Mouse (Mus musculus) E14TG2a.4 (cell line): ENCODE results near the gene Skil.

Experiments
- H3K27me3 ChIP-seq: 2 replicates; pipeline ENCODE4 v1.6.1; 2014; ENCODE audit warnings: low read length, control low read depth; ENCODE audit not compliant: insufficient read depth
- H3K36me3 ChIP-seq: 2 replicates; pipeline ENCODE4 v1.6.1; 2014; ENCODE audit warnings: low read length, control low read depth; ENCODE audit not compliant: insufficient read depth
- H3K4me1 ChIP-seq: replicated peaks from 2 replicates; pipeline ENCODE4 v1.6.1; 2014; ENCODE audit warnings: low read depth, low read length, control low read depth
- H3K4me3 ChIP-seq: replicated peaks from 2 replicates; pipeline ENCODE4 v1.5.1; 2014; ENCODE audit warnings: mild to moderate bottlenecking, low read length
- H3K9me3 ChIP-seq: 2 replicates; pipeline ENCODE4 v1.6.1; 2014; ENCODE audit warnings: low read length, control low read depth
- CTCF ChIP-seq: conservative IDR thresholded peaks from 2 replicates; pipeline ENCODE4 v1.5.1; 2014; ENCODE audit warnings: low read length
- NANOG ChIP-seq: IDR thresholded peaks from 2 replicates; pipeline ENCODE4 v1.6.1; 2014; ENCODE audit warnings: borderline replicate concordance, low read length, mixed read lengths
- POU5F1 ChIP-seq: IDR thresholded peaks from 2 replicates; pipeline ENCODE4 v1.6.1; 2014; ENCODE audit warnings: low read length, borderline replicate concordance

The Skil gene

DNA sequence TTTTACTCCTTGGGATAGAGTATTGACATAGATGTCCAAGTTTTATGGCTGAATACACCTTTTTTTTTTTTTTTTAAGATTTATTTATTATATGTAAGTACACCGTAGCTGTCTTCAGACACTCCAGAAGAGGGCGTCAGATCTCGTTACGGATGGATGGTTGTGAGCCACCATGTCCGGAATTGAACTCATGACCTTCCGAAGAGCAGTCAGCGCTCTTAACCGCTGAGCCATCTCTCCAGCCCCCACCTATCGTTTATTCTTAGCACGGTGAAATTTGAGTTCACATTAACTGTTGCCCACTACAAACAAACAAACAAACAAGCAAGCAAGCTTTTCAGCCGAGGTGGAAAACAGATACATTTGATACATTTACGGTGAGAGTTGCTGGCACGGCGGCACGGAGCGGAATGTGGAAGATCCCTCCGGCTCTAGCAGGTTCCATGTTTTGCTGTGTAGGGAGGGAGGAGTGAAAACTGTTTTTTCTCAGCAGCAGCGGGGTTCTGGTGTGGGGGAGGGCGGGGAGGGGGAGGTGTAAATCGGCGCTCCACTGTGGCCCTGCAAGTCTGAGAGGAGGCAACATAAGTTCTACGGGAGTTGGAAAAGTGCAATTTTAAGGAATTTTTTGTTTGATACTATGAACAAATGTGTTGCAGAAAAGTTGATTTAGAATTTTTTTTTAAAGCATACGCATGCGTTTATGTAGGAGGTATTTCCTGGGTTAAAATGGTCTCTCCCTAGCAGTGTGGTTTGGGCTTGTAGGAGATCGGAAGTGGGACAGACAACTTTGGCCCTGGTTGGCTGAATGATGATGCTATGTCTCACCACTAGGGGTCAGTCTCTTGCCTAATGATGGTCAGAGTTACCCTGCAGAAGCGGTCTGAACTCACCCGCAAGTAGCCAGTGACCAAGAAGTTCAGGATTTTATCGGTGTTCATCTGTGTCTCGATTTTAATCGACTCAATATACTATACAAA lies 37.9 kb upstream of the Skil start:
- Histone ChIP-seq H3K36me3 (peaks cover 13% of the 10 kb centered on the region; the same call in 1 of the 2 replicates), H3K4me1 (peaks cover 69% of the 10 kb centered on the region), H3K27me3 (no peaks in the 10 kb centered on the region), H3K4me3 (peak overlapping the region; percentile 72), H3K9me3 (no peaks in the 10 kb centered on the region)
- no peak for TF ChIP-seq POU5F1
- TF ChIP-seq CTCF, result peak; percentile 75

DNA sequence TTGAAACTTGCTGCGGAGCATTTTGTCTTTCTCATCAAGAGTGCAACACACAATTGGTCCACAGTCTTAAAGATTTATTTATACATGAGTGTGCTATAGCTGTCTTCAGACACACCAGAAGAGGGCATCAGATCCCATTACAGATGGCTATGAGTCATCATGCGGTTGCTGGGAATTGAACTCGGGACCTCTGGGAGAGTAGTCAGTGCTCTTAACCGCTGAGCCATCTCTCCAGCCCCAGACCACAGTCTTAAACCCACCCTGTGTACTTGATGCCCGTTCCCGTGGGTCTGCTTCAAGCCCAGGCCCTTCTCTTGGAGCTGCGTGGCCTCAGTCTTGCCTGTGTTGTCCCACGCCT lies 34.1 kb upstream of the Skil start:
- no peaks in the 10 kb centered on the region for H3K27me3 ChIP-seq
- H3K9me3 ChIP-seq, result no peaks in the 10 kb centered on the region
- H3K4me1 ChIP-seq, result peaks cover 56% of the 10 kb centered on the region
- H3K36me3 ChIP-seq, result no peaks in the 10 kb centered on the region
- TF ChIP-seq CTCF (peak; percentile 22; the same call in 1 of the 2 replicates), POU5F1 (no peak), NANOG (no peak)
- peak overlapping the region; percentile 76 for H3K4me3 ChIP-seq

DNA sequence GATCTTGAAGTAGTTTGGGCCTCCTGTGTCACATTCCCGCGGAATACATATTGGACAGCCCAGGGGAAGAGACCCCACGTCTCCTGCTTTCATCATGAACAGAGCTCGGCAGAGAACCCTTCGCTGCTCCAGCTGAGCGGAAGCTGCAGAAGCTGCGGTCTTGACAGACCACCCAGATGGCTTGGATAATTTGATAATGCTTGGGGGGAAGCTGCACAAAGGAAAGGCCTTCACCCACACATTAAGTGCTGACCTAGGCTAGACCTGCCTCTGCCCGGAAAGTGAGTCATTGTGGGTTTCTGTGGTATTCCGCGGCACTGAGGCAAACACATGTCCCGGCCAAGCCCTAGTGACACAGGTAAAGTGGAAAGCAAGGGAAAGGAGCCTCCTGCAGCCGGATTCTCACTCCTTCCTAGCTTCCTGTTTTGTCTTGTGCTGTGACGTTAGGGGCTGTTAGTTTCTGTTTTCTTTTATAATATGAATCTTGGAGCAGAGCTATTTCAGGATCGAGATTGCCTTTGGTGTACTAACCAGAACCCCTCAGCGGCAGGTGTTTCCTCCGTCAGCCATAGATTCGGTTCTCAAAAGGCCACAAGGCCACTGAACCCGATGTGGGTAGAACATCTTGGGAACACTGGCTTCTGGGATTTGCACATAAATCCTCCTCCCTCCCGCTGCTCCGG lies 33.6 kb upstream of the Skil start:
- Histone ChIP-seq H3K27me3 (no peaks in the 10 kb centered on the region), H3K9me3 (no peaks in the 10 kb centered on the region), H3K4me3 (peak overlapping the region; percentile 76), H3K36me3 (no peaks in the 10 kb centered on the region), H3K4me1 (peaks cover 59% of the 10 kb centered on the region)
- no peak for TF ChIP-seq POU5F1
- TF ChIP-seq CTCF, result no peak
- TF ChIP-seq NANOG, result no peak

DNA sequence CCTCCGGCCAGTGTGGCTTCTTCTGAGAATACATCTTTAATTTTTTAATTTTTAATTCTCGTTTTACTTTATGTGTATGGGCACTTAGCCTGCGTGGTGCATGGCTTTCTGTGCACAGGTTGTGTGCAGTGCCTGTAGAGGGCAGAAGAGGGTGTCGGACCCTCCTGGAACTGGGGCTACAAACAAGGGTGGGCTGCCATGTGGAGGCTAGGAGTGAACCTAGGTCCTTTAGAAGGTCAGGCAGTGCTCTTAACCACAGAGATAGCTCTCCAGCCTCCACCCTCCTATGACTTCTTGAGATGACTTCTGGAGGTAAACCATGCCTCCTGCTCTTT lies 33.1 kb upstream of the Skil start:
- TF ChIP-seq POU5F1, result no peak
- peak; percentile 39 for TF ChIP-seq CTCF
- Histone ChIP-seq H3K4me1 (peaks cover 60% of the 10 kb centered on the region), H3K4me3 (peak overlapping the region; percentile 76), H3K9me3 (no peaks in the 10 kb centered on the region), H3K27me3 (no peaks in the 10 kb centered on the region), H3K36me3 (no peaks in the 10 kb centered on the region)

DNA sequence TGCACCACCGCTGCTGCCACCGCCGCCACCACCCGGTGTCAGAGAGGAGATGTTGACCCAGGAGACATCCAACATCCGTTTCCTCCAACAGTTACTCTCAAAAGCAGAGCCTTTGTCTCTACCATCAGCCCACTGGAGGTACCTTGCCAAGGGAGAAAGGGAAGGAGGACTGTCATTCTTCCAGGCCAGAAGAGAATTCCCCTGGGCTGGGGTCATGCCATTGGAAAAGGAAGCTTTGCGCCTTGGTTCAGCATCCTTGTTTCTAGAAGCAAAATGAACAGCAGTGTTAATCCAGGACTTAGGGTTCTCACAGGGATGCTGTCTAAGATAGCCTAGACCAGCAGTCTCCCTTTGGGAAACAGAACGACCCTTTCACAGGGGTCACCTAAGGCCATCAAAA lies 32.5 kb upstream of the Skil start:
- Histone ChIP-seq H3K36me3 (no peaks in the 10 kb centered on the region), H3K4me3 (peak overlapping the region; percentile 76), H3K4me1 (peaks cover 60% of the 10 kb centered on the region), H3K9me3 (peaks cover 2% of the 10 kb centered on the region), H3K27me3 (no peaks in the 10 kb centered on the region)
- TF ChIP-seq POU5F1, result no peak
- no peak for TF ChIP-seq CTCF
- TF ChIP-seq NANOG, result no peak

DNA sequence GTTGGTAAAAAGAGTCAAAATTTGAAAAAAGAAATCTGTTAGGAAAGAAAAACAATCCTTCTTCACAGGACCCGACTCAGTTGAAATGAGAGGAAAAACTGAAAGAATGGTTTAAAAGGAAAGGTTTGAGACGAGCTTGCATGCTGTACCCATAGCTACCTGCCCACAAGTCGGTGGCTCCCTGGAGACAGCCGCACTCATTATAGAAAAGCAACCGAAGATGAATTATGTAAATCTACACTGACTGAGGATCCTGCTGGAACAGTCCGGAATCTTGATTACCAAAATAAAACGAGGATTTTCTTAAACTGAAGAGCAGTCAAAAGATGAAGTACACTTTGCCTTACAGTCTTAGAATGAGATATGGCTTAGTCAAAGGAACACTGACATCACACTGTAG lies 26.4 kb upstream of the Skil start:
- no peak for TF ChIP-seq NANOG
- peaks cover 9% of the 10 kb centered on the region for H3K4me1 ChIP-seq
- no peaks in the 10 kb centered on the region for H3K36me3 ChIP-seq
- peaks cover 29% of the 10 kb centered on the region for H3K9me3 ChIP-seq
- H3K4me3 ChIP-seq, result no peak overlapping the region
- H3K27me3 ChIP-seq, result no peaks in the 10 kb centered on the region

DNA sequence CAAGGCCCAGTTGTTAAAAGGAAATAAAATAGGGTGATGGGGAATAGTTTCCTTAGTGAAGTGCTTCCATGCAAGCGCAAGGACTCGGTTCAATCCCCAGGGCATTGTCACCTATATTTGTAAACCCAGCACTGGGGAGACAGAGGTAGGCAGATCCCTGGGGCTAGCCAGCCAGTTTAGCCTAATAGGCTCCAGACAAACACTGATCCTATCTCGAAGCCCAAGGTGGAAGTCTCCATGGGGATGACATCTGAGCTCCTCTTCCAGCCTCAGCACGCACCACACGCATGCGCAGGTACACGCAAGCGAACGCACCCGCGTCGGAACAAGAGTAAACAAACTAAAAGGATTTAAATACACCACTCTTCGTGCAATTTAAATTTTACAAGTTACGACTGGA lies 23.1 kb upstream of the Skil start:
- H3K27me3 ChIP-seq, result no peaks in the 10 kb centered on the region
- H3K9me3 ChIP-seq, result peaks cover 29% of the 10 kb centered on the region
- TF ChIP-seq POU5F1 (no peak), NANOG (no peak), CTCF (no peak)
- no peak overlapping the region for H3K4me3 ChIP-seq
- peaks cover 2% of the 10 kb centered on the region; the same call in 1 of the 2 replicates for H3K4me1 ChIP-seq
- H3K36me3 ChIP-seq, result no peaks in the 10 kb centered on the region

DNA sequence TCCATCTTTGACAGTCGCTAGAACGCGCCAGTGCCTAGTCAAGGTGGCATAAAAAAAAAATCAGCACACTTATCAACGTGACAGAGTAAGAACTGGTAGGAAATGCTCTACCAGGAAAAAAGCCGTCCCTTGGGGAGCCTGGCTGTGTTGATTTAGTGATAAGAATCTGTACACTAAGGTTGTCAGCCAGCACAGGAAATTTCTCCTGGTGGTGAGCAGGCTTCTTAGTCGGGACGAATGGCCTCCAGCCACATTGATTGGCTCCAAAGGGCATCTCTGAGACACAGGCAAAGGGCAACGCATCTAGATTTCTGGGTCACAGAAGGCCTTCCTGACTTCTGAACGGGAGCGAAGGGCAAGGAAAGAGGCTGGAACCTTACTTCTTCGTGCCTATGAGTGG lies 19.1 kb upstream of the Skil start:
- Histone ChIP-seq H3K27me3 (no peaks in the 10 kb centered on the region), H3K4me1 (peaks cover 20% of the 10 kb centered on the region), H3K9me3 (peaks cover 5% of the 10 kb centered on the region), H3K4me3 (no peak overlapping the region), H3K36me3 (no peaks in the 10 kb centered on the region)
- TF ChIP-seq CTCF (no peak), POU5F1 (no peak), NANOG (no peak)
